Mouse (Mus musculus) A20 (cell line): ENCODE measurements around the gene Zbtb20.

ENCODE experiments used
- DNase-seq: peaks from one replicate; pipeline ENCODE4 v3.0.0-alpha.2; 2011; ENCODE audit warnings: low read depth, low spot score

Gene Zbtb20

DNA sequence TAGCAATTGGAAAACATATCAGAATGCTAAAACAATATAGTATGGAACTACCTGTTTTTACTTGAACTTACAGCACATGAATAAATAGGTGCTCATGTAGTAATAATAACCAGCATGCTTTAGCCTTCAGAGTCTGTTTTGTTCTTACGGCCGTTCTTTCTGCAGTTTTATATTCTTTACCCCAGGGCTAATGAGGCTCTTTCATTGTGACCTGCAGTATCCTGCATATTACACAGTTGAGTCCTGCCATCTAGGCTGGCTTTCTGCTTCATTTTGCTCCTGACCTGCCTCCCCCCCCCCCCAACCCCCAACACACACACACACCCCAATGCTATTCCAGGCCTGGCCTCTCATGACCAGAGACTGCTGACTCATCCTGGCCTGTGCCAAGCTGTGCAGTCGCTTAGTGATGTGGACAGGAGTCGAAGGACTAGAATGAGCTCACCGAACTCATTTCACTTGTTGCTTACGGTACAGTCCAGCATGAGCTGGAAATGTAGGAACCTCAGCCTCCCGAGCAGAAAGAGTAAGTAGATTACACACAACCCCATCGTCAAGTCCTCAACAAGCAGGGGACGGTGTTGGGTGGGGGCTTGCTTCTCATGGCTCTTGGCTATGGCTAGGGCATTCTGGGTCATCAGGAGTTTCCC lies 487.1 kb downstream of the Zbtb20 start:
- peak; percentile 18 for DNase-seq

DNA sequence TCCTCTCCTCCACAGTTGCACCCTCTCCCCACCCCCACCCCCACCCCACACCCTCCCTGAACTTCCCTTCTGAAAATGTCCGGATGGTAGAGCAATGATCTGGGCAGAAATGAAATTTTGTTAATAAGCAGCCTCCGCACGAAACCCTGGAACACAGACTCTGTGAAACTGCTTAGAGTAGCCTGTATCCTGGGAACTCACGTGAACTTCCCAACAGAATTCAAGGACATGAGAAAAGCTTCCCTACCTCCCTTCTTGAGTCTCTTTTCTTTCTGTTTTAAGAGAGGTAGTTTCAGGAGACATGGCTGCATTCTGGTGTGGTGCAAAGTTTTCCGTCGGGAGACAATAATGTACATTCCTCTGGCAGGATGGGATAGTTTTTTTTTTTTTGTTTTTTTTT lies 487.6 kb downstream of the Zbtb20 start:
- no peak for DNase-seq

DNA sequence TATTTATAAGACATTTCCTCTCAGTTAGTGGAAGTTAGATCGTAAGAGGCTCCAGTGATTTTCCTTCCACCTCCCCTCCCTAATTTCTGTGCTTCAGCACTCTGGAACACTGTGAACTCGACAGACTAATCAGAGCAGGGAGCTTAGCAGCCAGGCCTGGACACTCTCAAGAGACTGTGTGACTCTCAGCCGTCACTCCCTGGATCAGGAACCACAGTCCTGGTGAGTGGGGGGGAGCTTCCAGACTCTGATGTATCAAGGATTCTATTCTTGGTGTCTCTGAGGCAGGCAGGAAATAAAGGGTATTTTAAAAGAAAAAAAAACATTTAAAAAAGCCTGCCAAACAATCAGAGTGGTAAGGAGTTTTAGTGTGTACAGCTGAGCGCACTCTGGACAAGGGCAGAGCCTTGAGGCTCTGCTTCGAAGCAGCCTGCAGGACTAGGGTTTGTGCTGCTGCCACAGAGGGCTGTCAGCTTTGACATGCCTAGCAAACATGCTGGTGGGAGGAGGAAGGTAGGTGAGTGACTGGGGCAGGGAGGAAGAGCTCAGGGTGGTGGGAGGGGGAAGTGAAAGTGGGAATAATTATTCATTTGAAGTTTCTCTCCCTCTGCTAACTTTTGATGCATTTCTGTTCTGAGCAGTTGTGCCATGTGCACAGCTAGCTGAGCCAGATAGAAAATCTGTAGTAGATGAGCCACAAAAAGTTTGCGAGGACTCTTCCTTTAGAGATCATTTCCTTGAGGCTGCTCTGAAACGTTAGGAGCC lies 488.3 kb downstream of the Zbtb20 start:
- DNase-seq, result peak; percentile 79

DNA sequence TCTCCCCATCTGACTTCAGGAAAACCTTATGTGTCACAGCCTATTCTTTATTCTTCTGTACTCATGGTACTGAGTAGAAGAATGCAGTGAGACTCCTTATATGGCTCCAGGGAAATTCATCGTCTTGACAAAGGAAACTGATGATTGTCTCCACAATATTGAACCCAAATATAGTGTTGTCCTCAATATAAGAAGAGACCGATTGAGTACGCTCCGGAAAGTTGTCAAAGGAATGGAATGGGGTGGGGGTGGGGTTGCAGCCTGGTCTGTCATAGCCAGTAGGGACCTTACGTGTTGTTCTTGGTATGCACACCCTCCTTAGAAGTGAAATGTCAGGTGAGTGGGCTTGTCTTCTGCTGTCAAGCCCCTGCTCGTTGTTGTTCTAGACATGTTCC lies 488.8 kb downstream of the Zbtb20 start:
- DNase-seq, result no peak

DNA sequence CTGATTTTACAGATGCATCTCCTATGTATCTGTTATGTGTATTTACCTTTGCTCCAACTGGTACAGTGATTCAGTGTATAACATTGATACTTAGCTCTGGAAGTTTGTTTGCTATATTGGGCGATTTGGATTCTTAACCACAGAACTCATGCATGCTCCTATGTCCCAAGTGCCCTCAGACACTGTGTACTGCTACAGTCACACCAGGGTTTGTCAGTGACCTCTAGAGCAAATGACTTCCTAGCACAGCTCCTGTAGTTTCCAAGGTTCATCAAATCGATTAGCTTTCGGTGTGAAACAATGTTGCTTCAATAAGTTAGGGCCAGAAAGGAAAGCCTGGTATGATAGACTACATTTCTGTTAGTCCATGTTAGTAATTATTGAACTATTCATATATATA lies 489.6 kb downstream of the Zbtb20 start:
- no peak for DNase-seq

DNA sequence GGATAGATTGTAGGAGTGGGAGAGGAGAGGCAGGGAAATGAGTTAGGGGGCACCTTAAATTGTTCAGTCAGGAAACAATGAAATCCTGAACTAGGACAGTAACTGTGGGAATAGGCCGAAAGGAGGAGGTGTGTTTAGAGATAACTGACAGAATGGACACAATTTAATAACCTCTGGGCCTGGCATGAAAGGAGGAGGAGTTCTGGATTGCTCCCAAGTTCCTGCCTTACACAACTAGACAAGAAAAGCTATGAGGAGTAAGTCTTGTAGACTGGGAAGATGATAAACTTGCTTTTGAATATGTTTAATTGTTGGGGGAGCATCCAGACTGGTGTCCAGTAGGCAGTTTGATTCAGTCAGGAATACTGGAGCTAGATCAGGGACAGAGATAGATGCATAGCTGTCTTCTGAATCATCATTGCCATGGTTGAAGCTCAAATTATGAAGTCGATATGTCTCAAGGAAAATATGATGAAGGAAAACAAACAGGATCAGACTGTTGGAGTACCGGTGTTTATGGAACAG lies 494.9 kb downstream of the Zbtb20 start:
- no peak for DNase-seq

DNA sequence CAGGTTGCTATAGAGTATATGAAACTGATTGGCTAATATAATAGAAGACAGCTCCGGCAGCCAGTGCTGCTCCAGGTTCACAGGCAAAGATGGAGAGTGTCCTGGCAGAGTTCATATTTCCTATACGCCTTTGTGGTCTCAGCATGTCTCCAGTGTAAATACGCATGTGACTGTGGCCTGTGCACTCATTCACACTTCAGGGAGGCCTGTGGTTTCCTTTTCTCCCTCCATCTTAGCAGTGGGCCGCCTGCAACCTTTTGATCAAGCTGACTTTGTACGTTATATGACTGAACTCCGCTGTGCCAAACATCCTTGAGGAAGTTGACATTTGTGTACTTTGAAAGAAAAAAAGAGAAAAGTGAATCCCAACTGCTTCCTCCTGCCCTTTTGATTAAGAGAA lies 501.1 kb downstream of the Zbtb20 start:
- no peak for DNase-seq

DNA sequence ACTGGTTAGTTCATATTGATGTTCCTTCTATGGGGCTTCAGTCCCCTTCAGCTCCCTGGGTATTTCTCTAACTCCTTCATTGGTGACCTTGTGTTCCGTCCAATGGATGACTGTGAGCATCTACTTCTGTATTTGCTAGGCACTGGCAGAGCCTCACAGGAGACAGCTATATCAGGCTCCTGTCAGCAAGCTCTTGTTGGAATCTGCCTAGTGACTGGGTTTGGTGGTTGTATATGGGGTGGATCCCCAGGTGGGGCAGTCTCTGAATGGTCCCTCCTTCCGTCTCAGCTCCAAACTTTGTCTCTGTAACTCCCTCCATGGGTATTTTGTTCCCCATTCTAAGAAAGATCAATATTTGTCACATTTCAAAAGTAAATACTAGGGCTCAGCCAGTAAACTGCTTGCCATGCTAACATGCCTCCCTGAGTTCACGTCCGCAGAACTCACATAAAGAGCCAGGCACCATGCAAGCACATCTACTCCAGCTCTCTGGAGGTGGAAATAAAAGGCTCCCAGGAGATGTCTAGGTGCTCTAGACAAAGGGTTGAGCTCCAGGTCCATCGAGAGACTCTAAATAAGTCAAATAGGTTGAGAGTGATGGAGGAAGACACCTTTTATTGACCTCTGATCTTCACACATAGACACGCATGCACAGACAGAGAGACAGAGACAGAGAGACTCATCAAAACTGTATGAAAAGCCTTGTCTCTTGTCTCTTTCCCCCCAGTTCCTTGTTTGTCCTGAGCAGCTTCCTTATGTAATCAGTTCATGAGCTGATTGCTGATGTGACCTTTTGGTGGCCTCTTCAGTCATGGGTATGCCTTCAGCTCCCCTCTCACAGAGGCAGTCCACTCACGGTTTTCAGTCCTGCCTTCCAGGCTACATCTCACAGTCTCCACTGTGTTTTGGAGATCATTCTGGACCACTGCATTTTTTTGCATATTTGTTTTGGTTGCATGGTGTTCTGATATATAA lies 504.0 kb downstream of the Zbtb20 start:
- no peak for DNase-seq

DNA sequence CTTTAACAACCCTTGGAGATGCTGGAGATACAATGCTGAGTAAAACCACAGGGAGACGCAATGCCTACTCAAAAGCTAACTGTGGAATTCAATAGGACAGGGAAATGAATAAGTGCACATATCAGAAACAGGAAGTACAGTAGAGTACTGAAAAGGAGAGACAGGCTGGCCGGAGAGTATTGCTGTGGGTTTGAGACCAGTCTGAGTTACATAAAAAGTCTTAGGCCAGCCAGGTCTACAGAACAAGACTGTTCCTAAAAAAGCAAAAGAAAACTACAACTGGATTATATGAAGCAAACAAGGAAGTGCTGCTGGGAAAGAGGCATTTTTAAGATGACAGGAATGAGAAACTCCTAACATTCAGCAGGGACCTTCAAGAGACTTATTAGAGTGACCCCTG lies 505.5 kb downstream of the Zbtb20 start:
- no peak for DNase-seq

DNA sequence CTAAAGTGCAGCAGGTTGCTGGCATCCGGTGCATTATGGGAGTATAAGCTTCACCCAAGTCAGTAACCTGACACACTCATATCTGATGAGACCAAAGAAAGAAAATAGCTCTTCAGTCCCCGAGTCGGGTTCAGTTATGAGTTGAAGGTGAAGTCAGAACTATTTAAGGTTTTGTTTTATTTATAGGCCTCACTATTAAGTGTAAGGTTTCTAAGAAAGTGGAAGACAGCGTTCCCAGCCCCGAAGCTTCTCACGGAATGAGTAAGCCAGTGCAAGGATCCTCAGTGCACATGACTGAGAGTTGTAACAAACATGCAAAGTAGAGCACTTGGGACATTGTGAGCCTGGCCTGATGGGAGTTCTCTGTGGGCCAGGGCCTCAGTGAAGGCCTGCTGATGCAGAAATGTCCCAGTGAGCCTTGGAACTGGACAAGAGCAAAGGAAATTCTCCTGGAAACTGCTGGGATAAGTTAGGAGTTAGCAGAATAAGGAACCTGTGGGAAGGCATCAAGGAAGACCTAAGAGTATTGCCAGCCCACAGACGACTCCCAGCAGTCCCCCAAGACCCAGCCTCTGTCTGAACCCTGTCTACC lies 507.6 kb downstream of the Zbtb20 start:
- DNase-seq, result no peak

DNA sequence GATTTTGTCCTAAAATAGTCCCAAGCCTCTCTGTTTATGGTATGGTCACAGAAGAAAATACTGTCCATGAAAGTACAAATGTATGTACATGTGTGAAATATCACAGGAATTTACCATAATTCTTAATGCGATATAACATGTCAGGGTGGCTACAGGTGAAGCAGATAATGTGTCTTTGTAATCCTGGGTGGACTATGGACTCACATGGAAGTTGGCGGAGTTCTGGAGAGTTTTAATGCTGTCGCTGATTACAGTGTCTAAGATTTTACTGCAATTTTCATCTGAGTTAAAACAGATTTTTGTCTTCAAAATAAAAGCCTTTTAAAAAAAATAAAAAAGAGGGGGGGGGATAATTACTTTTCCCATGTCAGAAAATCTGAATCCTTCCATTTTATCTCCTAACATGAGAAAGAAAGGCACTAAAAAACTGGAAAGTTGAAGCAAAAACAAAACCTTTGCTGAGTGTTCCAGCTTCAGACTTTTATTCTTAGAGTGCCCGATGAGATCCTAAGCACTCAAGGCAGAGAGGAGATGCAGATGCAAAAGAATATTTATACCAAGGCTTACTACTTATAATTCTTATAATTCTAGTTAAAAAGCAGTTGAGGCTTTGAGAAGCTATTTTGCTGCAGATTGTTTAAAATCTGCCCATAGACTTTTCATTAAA lies 509.4 kb downstream of the Zbtb20 start:
- DNase-seq, result no peak

DNA sequence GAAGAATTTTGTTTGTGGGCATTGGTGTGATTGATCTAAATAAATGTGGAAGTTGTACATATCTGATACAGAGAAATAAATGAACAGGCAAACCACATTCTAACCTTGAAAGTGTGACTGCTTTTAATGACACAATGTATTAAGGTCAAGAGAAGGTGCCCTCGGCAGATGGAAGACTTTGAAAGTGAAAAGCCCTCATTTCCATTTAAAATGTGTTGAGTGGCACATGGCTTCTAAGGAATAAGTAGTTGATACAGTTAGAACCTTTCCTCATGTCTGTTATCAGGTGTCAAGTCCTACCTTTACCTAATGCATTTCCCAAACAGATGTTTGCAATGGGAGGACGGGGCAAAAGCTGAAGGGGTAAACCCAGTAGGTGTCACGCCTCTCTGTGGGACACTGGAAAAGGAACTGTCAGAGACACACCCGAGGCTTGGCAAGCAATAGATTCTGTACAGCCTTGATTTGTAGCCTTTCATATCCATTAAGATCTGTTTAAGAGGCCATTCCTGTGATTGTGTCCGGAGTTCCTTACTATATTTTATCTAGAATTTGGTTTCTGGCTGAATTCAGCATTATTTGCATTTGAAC lies 510.0 kb downstream of the Zbtb20 start:
- no peak for DNase-seq

DNA sequence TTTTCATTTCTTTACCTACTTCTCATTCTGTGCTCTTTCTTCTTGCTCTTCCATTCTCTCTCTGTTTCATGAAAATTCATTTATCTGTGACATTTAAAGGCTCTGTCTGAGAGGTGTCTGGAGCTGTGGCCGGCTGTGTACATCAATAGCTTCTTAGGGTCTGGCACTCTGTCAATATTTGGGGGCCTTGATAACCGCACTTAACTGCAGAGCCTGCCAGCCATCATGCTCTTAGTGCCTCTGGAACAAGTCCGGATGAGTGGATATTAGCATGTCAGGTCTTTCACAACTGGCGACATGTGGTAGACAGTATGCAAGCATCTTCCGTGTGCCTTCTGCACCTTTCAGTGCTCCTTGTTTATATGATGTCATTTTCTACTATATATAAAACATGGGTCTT lies 510.7 kb downstream of the Zbtb20 start:
- DNase-seq, result no peak

DNA sequence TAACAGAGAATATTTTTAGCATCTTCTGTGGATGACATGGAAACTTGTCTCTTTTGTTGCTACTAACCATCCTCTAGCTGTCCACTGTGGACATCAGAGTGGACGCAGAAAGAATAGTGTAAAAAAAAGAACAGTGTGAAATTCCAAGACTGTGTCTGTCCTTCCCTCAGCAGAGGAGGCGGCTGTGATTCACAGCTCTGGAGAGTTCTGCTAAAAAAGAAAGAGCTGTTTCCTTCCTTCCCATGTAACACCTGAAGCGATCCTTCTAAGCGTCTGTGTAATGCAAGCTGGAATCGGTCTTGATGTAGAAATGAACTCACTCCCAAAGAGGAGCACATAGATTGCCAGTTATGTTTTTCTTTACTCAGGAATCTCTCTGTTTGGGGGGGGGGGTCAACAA lies 512.7 kb downstream of the Zbtb20 start:
- DNase-seq, result no peak

DNA sequence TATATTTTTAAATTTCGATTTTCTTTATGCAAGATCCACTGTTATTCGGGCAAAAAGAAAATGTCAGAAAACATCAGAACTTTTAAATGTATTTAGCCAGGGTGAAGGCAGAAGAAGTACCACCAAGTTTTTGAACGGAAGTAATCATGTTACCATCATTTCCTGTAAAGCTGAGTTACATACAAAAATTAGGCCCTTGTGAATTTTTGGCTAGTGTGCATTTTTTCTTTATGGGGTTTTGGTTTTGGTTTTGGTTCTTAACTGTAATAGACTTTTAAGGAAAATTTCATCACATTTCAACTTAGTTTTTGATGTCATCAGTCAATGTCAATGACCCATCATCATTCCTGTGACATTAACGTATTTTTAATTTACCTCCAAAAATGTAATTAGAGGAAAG lies 514.7 kb downstream of the Zbtb20 start:
- DNase-seq, result no peak

DNA sequence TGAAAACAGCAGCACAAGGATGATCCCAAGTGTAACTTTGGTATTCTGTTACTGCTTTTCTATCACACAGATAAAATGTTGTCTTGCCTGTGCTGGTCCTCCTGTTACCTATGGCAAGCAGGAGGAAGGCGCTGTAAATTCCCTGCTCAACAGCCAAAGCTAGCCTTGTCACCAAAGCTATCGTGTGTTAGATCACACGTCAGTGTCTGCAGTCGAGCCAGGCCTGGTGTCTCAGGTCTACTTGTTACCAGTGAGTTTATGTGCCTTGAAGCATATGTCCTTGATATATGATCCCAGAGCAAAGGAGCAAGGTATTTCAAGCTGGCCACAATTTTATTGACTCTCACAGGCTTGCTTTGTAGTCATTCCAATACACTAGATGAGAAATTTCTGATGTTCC lies 517.7 kb downstream of the Zbtb20 start:
- no peak for DNase-seq

DNA sequence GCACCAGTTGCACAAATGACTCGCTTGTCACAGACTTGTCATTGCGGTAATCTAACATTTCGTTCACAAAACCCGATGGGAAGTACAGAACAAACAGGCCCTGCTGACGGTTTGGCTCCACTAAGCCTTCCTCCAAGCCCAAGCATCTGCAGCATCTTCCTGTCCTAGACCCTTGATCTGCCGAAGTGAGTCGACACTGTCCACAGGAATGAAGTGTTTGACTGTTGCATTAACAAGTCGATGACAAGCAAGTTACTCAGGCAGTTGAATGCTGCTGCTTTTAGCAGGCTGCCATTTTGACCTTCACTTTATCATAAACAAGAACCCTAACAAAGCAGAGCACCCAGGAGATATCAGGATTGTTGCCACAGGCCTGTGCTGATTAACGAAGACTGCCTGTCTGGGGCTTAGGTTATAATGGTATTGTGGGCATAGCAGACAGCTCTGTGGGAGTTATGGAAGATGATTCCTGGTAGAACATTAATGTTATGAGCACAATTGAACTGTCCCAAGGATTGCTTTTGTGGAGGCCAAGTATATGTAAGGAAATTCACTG lies 518.4 kb downstream of the Zbtb20 start:
- no peak for DNase-seq

DNA sequence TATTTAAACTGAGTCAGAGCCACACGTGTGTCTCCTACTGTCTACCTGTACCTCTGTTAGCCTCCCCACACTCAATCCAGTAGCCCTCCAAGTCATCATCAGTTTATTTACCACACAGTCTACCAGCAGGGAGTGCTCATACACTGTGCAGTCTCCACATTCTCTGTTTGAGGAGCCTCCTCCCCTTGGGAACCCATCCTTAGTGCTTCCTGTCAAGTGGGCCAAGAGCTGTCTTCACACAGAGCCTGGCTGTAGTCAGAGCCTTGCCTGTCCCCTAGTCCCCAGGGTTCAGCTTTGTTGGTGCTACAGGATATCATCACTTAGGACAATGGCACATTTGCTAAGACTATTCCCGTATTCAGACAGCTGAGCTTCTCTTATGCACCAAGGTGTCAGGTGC lies 519.1 kb downstream of the Zbtb20 start:
- DNase-seq, result peak; percentile 71

DNA sequence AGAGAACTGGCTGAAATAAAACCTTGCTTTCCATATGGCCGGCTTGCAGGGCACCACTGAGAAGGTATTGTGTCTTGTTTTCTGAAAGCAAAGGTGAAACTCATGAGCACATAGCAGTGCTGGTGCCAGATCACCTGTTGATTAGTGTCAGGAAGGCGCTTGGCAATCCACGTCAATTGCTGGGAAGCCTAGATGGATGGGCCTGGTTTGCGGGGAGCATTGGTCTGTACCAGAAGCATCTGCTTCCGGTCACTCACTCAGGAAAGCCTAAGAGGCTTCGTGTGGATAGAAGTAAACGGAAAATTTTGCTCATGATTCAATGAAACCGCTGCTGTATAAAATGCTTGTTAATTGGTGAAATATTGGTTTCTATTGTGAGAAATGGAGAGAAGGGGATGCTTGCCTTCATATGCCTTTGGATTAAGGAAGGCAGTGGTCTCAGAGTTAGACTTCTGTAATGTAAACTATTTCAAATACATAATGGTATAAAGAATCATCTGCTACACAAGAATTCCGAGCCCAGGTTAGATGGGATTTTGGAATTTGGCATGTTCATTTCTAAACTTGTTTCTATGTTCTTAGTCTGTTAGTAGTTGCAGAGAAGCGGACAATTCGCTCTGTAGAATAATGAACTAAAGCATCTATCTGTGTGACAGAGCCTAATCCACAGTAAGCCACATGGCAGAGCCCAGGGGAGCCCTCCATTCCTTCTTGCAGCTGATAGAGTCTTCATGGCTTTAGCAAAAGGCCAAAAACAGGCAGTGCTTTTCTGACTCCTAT lies 521.4 kb downstream of the Zbtb20 start:
- DNase-seq, result peak; percentile 84
